Mouse (Mus musculus) NIH3T3 (cell line): ENCODE results near the gene Mex3b.
A peak's percentile ranks its signal among the peaks of the same experiment; 100 is the strongest.

ENCODE experiments used
- DNase-seq: peaks from one replicate; pipeline ENCODE4 v3.0.0-alpha.2; 2012; ENCODE audit warnings: low read depth

Gene Mex3b

DNA sequence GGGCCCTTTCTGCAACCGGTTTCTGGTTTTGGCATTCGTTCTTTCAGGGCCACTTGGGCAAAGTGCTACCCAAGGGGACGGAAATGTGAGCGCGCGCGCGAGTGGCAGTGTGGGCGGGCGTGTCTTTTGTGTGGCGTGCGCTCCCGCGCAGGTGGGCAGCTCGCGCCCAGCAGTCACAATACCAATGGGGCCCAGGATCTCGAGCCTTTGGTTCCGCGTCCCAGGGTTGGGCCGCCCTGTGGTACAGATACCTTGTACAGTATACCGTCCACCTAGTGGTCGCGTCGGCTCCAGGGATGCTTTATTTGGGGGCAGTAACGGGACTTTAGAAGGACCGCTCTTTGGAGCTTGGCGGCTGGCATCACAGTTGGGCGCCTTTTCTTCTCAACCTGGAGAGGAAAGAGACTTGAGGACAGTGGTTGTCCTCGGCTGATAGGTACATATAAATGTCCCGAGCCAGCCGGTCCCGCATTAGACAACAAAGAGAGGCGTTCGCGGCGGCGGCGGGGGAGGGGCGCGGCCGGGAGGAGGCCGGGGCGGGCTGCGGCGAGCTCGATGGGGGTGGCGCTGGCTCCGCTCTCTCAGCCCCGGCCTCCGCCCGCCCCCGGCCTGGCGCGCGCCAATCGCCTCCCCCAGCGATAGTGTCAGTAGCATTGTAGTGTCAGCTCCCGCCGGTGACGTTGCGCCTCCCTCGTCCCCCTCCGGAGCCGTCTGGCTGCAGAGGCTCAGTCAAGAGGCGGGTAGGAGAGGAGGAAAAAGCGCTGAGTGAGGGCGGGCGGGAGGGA, 455 bp upstream of the Mex3b start:
- DNase-seq: peak; percentile 95

DNA sequence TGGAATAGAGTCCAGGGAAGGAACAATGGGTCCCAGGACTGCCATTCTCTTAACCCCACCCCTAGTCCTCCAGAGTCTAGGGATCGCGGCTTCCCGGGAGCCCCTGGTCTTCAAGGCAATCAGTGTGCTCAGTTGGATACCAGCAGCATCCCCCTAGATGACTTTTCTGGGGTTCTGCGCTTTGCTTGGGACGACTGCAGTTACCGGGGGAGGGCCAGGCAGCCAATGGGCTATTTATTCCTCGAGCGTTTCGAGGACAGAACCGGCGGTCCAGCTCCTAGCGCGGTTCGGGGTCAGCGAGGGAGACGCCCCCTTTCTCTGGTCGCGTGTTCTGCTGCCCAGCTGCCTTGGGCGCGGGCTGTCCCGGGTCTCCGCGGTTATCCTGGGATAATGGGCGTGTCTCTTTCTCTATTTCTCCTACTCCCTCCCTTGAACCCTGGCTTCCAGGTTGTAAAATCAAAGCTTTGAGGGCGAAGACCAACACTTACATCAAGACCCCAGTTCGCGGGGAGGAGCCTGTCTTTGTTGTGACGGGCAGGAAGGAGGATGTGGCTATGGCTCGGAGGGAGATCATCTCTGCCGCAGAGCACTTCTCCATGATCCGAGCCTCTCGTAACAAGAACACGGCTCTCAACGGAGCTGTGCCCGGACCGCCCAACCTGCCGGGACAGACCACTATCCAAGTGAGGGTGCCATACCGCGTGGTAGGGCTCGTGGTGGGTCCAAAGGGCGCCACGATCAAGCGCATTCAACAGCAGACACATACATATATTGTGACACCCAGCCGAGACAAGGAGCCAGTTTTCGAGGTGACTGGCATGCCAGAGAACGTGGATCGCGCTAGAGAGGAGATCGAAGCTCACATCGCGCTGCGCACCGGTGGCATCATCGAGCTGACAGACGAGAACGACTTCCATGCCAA, 1.4 kb downstream of the Mex3b start:
- DNase-seq: peak; percentile 14

DNA sequence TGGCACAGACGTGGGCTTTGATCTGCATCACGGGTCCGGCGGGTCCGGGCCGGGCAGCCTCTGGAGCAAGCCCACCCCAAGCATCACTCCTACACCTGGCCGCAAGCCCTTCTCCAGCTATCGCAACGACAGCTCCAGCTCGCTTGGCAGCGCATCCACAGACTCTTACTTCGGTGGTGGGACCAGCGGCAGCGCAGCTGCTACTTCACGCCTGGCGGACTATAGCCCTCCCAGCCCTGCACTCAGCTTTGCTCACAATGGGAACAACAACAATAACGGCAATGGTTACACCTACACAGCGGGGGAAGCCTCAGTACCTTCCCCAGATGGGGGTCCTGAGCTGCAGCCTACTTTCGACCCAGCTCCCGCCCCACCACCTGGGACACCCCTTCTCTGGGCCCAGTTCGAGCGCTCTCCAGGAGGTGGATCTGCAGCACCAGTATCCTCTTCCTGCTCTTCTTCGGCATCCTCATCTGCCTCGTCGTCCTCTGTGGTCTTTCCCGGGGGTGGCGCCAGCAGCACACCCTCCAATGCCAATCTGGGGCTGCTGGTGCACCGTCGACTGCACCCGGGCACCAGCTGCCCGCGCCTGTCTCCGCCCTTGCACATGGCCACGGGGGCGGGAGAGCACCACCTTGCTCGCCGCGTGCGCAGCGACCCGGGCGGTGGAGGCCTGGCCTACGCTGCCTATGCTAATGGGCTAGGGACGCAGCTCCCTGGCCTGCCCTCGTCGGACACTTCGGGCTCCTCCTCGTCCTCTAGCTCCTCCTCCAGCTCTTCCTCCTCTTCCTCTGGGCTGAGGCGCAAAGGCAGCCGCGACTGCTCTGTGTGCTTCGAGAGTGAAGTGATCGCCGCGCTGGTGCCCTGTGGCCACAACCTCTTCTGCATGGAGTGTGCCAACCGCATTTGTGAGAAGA, 2.4 kb downstream of the Mex3b start:
- no peak for DNase-seq

DNA sequence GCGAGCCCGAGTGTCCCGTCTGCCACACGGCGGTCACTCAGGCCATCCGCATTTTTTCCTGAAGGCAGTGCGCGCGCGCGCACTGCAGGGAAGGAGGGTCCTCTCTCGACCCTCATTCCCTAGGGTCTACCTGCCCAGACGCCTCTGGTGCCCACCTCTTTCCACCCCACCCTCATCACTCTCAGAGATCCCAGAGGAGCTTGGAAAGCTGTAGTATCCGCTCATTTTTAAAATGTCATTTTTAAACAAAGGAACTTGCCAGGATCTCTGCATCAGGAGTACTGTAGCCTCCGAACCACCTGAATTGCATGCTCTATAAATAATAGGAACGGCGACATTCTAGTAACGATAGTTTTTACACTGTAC, 3.0 kb downstream of the Mex3b start:
- no peak for DNase-seq

DNA sequence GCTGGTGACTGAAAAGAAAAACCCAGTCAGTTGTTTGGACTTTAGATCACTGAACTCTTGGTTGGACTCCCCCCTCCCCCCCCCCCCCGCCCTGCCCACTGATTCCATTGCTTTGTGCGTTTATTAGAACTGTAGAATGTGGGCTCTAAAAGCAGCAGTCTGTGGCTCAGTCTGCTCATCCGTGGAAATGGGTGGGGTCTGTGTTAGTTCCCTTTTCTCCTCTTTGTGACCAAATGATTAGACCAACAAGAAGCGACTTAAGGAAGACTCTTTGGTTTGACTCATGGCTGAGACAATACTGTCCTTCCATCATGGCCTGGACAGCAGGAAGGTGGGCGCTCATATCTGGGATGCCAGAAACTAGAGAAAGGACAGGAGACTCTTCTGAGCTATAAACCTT, 9.4 kb downstream of the Mex3b start:
- no peak for DNase-seq

DNA sequence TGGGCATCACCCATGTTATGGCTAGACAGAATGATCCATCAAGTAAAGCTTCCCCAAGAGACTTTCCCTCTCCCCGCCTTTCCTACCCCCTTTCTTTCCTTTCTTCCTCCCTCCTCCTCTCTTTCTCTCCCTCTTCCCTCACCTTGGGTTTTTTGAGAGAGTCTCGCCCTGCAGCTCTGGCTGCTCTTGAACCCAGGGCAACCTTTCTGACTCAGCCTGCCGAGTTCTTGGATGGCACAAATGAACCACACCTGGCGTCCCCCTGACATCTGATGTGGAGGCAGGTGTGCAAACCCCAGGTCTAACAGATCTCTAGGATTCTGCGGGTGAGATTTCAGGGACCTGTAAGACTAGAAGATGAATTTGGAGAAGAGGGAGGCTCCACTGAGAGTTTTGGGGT, 12.9 kb downstream of the Mex3b start:
- DNase-seq: no peak

DNA sequence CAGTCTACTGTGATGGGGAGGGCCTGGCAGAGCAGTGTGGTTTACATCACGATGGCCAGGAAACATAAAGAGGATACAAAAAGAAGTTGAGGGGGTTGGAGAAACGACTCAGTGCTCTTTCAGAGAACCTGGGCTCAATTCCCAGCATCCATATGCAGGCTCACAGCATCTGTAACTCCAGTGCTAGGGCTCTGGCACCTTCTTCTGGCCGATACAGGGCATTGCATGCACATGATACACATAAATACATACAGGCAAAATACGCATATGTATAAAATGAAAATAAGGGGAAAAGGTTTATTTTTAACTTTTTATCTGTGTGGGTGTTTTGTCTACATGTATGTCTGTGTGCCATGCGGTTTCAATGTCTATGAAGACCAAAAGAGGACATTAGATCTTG, 13.6 kb downstream of the Mex3b start:
- peak; percentile 14 for DNase-seq

DNA sequence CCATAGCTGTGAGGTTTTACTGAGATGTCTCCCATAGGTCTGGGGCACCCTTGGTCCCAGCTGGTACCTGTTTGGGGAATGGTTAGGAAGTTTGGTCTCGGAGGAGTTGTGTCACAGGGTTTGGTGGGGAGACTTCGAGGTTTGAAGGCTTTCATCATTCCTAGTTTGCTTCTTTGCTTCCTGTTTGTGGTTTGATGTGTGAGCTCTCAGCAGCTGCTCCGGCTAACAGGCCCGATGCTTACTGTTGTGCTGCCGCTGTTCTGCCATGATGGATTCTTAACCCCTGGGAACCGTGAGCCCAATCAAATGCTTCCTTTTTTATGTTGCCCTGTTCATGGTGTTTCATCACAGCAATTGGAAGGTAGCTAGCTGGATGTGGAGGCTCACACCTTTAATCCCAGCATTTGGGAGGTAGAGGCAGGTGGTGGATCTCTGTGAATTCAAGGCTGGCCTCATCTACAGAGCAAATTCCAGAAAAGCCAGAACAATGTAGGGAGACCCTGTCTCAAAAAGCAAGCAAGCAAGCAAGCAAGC, 23.3 kb downstream of the Mex3b start:
- DNase-seq: no peak

DNA sequence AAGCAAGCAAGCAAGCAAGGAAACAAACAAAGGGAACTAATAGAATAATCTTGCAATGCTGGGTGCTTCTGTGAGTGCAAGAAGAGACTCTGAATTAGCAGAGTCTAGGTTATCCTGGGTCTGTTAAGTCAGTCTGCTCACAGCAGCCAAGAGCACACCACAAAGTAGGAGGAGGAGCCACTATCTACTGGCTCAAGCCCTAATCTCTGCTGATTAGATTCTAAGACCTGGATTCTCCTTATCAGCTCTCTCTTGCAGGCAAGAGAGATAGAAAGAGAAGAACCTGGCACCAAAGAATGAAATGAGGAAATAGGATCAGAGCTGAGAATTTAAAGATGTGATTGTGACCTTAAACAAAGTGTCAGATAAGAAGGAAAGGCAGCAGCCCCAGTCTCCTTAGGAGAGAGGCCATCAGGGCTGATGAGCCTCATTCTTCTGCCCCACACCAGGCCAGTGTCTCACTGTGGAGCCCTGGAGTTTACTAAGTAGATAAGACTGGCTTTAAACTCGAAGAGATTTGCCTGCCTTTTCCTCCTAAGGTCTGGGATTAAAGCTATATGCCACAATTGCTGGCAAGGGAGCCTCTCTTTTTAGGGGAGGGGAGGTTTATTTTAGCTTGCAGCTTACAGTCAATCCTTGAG, 23.9 kb downstream of the Mex3b start:
- DNase-seq: no peak

DNA sequence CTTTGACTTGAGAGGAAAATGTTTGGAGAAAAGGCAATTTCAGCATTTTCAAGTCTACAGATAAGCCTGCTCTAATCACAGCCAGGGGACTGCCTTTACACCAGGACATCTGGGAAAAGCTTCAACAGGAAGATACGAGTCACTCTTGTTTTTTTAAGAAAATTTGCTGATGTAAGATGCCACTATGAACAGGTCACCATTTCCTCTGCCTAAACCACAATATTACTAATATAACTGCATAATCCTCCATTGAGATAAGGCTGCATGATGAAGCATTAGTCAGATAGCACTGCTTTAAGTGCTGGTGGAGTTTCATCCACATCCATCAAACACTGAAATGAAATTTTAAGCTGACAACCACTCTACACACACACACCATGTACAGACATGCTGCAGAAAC, 27.2 kb downstream of the Mex3b start:
- no peak for DNase-seq

DNA sequence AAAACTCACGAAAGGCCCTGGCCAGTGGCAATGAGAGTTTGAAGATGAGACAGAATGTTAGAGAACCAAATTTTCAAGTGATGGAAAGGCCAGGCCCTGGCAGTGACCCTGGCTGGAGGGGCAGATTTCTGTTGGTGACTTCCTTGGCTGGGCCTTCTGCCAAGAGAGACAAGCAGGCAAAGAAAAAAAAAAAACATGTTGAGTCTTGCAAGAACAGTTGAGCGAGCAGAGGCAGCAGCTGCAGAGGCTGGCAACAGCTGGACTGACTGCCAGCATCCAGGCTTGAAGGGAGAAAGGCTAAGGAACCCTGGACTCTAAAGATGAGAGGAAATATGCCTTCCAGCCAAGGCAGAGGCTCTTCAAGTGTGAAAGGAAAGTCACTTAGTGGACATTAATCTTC, 28.5 kb downstream of the Mex3b start:
- DNase-seq: no peak

DNA sequence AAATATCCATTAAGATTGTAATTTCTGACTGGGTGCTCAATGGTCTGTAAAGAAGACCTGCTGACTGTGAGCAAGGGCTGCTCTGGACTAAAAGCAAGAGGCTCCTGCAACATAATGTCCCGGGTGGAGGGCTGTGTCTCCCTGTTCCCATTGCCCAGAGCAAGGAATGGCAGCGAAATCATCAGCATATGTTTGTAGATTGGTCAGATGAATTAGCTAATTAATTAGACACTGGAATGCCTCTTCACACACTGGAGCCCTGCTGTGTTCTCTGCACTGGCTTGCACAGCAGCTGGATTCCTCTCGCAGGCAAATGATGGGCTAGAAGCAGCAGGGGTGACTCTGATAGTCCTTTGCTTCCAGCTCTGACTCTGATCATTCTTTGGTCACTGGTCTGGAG, 29.6 kb downstream of the Mex3b start:
- no peak for DNase-seq

DNA sequence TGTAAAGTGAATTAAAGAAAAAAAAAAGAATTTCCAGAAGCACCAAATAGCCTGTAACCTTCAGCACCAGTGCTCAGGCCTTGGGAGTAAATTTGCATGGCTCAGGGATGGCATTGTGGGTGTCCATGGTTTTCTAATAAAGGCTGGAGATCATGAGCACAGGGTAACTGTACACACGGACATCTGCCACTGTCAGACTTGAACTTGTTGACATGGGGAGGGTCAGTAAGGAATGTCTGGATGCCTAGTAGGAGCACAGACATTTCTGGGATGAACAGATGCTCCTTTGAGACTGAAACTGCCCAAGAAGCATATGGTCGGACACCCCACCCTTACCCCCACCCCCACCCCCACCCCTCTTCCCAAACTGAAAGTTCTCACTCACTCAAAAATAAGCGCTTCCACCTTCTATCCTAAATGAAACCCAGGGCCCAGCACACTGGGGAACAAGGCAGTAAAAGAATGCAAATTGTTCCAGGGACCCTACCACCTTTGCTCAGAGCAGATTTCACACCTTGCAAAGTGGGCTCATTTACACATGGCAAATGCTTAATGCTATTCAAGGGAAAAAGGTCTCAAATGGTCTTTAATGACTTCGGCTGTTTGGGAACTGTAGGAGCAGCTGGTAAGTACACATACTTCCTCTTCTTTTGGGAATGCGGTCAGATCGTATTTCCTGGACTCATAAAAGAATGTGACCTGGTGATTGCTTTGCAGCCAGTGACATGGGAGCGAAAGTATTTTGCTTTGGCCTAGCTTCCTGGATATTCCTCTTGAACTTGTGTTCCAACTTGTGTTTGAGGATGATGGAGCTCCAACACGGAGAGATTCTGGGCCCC, 32.5 kb downstream of the Mex3b start:
- DNase-seq: peak; percentile 5

DNA sequence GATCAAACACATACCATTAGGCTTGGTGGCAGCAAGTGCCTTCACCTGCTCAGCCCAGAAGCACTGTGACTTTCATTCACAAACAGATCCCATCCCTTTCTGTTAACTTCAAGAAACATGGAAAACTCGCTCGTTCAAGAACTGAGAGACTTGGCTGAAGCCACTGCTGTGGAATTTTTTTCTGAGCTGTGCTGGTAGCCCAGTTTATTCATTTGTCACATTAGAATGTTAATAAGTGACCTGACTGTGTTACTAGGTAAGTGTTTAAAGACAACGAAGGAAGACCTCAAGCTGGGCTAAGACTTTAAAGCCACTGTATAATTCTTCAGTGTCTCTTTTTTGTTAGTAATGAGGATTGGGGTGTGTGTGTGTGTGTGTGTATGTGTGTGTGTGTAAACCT, 35.9 kb downstream of the Mex3b start:
- DNase-seq: no peak

DNA sequence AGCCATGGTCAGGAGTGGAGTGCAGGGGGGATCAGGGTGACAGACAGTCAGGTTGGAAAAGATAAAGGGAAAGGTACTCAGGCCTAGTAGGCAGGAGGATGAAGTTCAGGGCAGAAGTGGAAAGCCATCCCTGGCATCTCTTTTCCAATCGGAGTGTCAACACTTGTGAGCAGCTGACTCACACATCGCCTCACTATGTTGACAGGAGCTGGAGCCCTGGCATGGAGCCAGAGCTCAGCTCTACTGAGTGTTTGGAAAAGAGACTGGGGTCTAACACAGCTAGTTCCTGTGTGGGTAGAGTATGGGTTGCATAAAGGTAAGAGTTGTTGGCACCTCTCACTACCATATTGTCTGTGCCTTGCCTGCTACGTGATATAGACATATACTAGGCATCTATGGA, 38.4 kb downstream of the Mex3b start:
- DNase-seq: peak; percentile 30

DNA sequence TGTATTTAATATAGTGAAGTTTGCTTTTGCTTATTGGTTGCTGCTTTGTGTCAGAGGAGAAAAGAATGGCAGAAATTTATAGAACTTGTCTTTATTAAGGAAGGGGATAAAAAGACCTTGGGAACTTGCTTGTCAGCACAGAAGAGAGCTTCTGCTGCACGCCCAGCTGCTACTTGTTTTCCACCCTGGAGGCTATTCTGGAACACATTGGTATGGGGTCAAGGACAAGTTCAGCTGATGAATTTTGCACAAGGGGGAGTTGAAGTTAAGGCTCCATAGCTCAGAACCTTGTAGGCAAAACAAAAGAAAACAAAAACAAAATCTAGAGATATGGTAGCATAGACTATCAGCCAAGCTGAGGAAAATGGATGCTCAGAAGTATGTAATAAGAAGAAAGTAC, 39.9 kb downstream of the Mex3b start:
- DNase-seq: no peak

DNA sequence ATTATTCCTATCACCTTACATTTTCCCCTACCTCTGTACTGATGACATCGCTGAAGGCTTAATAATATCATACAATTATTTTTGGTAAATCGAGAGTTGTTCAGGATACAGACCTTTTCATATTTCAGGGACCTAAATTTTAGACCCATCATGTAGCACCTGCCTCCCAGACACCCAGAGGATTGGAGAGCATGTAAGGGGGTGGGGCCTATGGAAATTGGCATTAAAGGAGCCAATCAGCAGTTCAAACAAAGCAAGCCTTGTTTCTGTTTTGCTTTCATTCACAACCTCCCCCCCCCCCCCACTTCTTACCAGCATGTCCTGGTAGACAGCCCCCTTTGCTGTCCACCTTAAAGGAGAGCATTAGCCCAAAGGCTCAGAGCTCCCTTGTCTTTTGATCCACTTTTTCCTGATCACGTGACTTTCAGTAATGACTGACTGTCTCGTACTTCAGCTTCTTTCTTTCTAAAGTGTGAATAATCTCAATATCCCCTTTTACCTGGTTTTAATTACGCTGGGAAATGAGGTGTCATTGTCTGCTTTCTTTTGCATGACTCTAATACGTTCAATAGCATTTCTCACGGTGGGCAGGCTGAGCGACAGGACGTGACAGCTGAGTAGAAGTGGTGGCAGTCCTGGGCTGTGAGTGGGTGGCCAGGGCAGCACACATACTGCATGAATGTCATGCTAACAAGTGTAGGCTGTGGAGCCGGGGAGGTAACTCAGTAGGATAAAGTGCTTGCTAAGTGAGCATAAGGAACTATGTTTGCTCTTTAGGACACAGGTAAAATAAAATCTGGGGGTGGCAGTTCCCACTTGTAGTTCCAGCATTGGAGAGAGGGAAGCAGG, 43.6 kb downstream of the Mex3b start:
- DNase-seq: no peak

DNA sequence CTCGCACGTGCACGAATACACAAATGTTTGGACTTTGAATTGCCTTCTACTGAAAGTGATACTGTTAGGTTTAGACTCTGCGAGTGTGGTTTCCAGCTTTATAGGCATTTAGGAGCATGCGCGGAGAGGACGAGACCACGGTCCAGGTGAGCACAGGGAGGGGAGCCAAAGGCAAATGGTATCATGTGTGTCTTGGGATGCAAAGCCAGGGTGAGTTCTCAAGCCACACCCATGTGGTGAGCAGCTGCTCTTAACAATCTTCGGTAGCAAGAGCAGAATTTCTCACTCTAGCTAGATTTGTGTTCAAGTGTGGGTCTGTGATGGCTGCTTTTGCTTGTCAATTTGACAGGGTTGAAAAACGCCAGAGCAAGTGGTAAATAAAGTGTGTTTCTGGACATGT, 44.4 kb downstream of the Mex3b start:
- DNase-seq: no peak

DNA sequence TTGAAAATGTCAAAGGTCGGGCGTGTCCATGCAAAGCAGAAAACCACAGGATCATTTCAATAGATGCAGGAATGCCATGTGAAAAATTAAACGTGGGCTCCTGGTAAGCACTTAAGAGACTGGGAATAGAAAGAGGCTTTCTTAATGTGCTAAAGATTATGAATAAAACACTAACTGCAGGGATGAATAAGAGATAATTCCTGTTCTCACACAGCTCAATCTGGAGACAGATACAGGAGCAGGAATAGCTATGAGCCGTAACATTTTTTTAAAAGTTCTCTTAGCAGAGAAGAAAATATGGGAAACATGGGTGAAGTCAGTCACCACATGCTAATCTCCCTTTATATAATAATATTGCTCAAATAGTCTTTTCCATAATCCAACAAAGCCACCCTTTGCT, 47.2 kb downstream of the Mex3b start:
- DNase-seq: no peak
